Mouse (Mus musculus) cerebellum, adult 2 months (tissue): ENCODE results near the gene Il17c.

Experiments used
- CTCF ChIP-seq: fragments of 200-500 bp; IDR thresholded peaks from 2 replicates; pipeline ENCODE4 v1.5.1; 2011; ENCODE audit warnings: low read depth, mild to moderate bottlenecking, control low read depth, low read length, moderate library complexity, borderline replicate concordance; ENCODE audit not compliant: insufficient read depth
- POLR2A ChIP-seq: fragments of 200-500 bp; IDR thresholded peaks from 2 replicates; pipeline ENCODE4 v1.6.1; 2011; ENCODE audit warnings: low read length, control low read depth, borderline replicate concordance; ENCODE audit not compliant: insufficient read depth

DNA sequence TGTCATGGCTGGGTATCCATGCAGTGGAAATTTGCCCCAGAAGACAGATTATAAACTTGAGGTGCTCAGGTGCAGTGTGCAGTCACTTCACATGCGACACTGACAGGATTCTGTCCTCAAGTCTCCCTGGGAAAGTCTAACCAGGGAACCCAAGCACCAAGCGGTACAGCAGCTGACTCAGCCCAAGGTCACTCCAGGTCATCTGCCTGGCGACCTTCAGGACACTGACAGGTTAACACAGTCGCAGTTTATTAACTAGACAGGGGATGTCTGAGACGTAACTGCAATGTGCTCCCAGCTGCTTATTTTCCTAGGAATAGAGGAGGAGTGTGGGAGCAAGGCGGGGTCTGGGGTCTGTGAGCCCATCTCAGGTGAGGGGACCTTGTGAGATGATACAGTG lies 47.6 kb downstream of the Il17c start:
- TF ChIP-seq CTCF: no peak
- no peak for TF ChIP-seq POLR2A
